Mouse (Mus musculus) CH12.LX (cell line): ENCODE measurements around the gene Gm1113.

Experiments
- CTCF ChIP-seq, 2 experiments: IDR thresholded peaks in 1 of 2; conservative IDR thresholded peaks in 1 of 2; 2 replicates each; pipeline ENCODE4 v1.5.1; 2011 to 2012; ENCODE audit warnings: low read depth in 2 of 2, low read length in 2 of 2, improper control_type of control experiment in 1 of 2, inconsistent platforms in 1 of 2, mild to moderate bottlenecking in 1 of 2, moderate library complexity in 1 of 2
- EP300 ChIP-seq: IDR thresholded peaks from 2 replicates; pipeline ENCODE4 v1.6.1; 2011; ENCODE audit warnings: low read length, improper control_type of control experiment
- POLR2A ChIP-seq: IDR thresholded peaks from 2 replicates; pipeline ENCODE4 v1.6.1; 2011; ENCODE audit warnings: low read depth, mild to moderate bottlenecking, improper control_type of control experiment, low read length
- USF1 ChIP-seq: IDR thresholded peaks from 2 replicates; pipeline ENCODE4 v1.6.1; 2014; ENCODE audit warnings: low read depth, mild to moderate bottlenecking, inconsistent platforms, low read length, improper control_type of control experiment

DNA sequence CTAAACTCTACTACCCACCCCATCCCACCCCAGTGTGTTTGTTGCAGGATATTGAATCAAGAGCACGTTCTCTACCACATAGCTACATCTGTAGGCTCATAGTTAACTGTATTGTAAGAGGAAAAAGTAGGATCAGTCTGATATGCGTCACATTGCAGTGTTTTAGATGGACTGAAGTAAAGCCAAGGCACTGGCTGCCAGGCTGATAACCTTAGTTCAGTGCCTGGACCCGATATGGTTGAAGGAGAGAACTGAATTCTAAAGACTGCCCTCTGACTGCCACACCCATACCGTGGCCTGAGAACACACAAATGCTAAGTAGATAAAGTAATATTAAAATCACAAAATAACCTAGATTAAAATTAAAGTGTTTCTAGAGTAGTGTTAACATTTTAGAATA, 17.8 kb upstream of the Gm1113 start:
- TF ChIP-seq EP300 (no peak), POLR2A (no peak), USF1 (no peak), CTCF (conservative IDR thresholded peaks at IDR 0.05 in 1 of 2, IDR thresholded peaks at IDR 0.05 in 1 of 2; ENCODE audit: low read depth in 2 of 2, low read length in 2 of 2) (no peak)
